Mouse (Mus musculus): Measurements from ENCODE around the gene Fryl.

GRCm38 (mm10) chr5:73199586-73199985 is 56.8 kb downstream of the Fryl start:
- no peak for TF ChIP-seq CTCF (IDR thresholded peaks at IDR 0.05; ENCODE audit: insufficient read depth, low read length)
- no peak for TF ChIP-seq POLR2A (IDR thresholded peaks at IDR 0.05; ENCODE audit: borderline replicate concordance, extremely low read depth, low read depth, low read length)
